Mouse (Mus musculus) kidney, adult 2 months (tissue): ENCODE data around the gene G6pc3.

ENCODE experiments used
- CTCF ChIP-seq: fragments of 200-500 bp; conservative IDR thresholded peaks from 2 replicates; pipeline ENCODE4 v1.5.1; 2011; ENCODE audit warnings: low read depth, mild to moderate bottlenecking, control low read depth, low read length, moderate library complexity, mixed read lengths; ENCODE audit not compliant: insufficient read depth, insufficient read length
- POLR2A ChIP-seq: fragments of 200-500 bp; IDR thresholded peaks from one replicate; pipeline ENCODE4 v1.6.1; 2011; ENCODE audit warnings: low read depth, low read length, control low read depth

GRCm38 (mm10) chr11:102147213-102147989 is 42.0 kb upstream of the G6pc3 start:
- TF ChIP-seq POLR2A = no peak
- no peak; the same call in 1 of the 2 replicates for TF ChIP-seq CTCF
